Mouse (Mus musculus) hindbrain, embryonic 10.5 days (tissue): ENCODE measurements around the gene Abca13. TPM values are rescaled to one million over a fixed set of nuclear protein-coding genes. Genes with fewer than 3 reads are reported as not detected.
"Not testable (repeated sequence)": the region's sequence is repeated elsewhere in the genome, so short reads cannot be mapped to it uniquely, and the experiment has no call there.

Source experiments
- DNase-seq: peaks from one replicate; pipeline ENCODE4 v3.0.0-alpha.2; 2017; ENCODE audit warnings: low spot score
- H3K27ac ChIP-seq: fragments of 300-500 bp; sonication (generic); 2 replicates; pipeline ENCODE4 v1.5.1; 2016; ENCODE audit warnings: mild to moderate bottlenecking, moderate library complexity
- H3K27me3 ChIP-seq: fragments of 300-500 bp; sonication (generic); 2 replicates; pipeline ENCODE4 v1.6.1; 2016; ENCODE audit warnings: mild to moderate bottlenecking; ENCODE audit not compliant: poor library complexity, insufficient read depth, severe bottlenecking
- H3K36me3 ChIP-seq: fragments of 300-500 bp; sonication (generic); 2 replicates; pipeline ENCODE4 v1.6.1; 2016; ENCODE audit warnings: mild to moderate bottlenecking, moderate library complexity
- H3K4me1 ChIP-seq: fragments of 300-500 bp; sonication (generic); replicated peaks from 2 replicates; pipeline ENCODE4 v1.6.1; 2016; ENCODE audit warnings: mild to moderate bottlenecking
- H3K4me3 ChIP-seq: fragments of 300-500 bp; sonication (generic); 2 replicates; pipeline ENCODE4 v1.5.1; 2016; ENCODE audit warnings: mild to moderate bottlenecking, moderate library complexity
- H3K9me3 ChIP-seq: fragments of 300-500 bp; sonication (generic); 2 replicates; pipeline ENCODE4 v1.6.1; 2016; ENCODE audit warnings: mild to moderate bottlenecking, moderate library complexity
- WGBS: fragments of 180-500 bp; shearing (Covaris S2); methylation state at CpG from one replicate; pipeline ENCODE4 v1.1.7; 2016; 5-methylcytosine and 5-hydroxymethylcytosine counted together
- polyA plus RNA-seq: library from polyadenylated mRNA; unstranded; fragments of >200 nt; fragmentation: Nextera tagmentation; extraction: Ambion mirVana; gene quantifications from 2 replicates; pipeline ENCODE4 v1.2.1, GENCODE M21; 2016

The Abca13 gene
- polyA plus RNA-seq, 1 experiment from 2014 or later: 0.01 TPM

- no peak for DNase-seq
- Histone ChIP-seq H3K36me3 (no peaks in the 10 kb centered on the region), H3K9me3 (no peaks in the 10 kb centered on the region), H3K4me1 (no peaks in the 10 kb centered on the region), H3K27ac (no peak overlapping the region), H3K4me3 (no peak overlapping the region), H3K27me3 (no peaks in the 10 kb centered on the region)
- WGBS: 69% methylated on average over 8 of the region's 8 CpGs
Measured at GRCm38 (mm10) chr11:9210707-9211106, 19.0 kb downstream of the Abca13 start.

GRCm38 (mm10) chr11:9213580-9213979, 21.8 kb downstream of the Abca13 start:
- 89% methylated on average over 9 of the region's 9 CpGs for WGBS
- no peak for DNase-seq

GRCm38 (mm10) chr11:9216252-9216651, 24.5 kb downstream of the Abca13 start:
- no peak overlapping the region for H3K4me3 ChIP-seq
- WGBS: 28% methylated on average over 4 of the region's 4 CpGs
- DNase-seq: peak; percentile 6
- no peaks in the 10 kb centered on the region for H3K36me3 ChIP-seq
- no peaks in the 10 kb centered on the region for H3K4me1 ChIP-seq
- H3K9me3 ChIP-seq: no peaks in the 10 kb centered on the region
- no peaks in the 10 kb centered on the region for H3K27me3 ChIP-seq
- no peak overlapping the region for H3K27ac ChIP-seq

More at GRCm38 (mm10) chr11:9213580-9213979, 21.8 kb downstream of the Abca13 start:
- no peaks in the 10 kb centered on the region for H3K27me3 ChIP-seq
- no peaks in the 10 kb centered on the region for H3K9me3 ChIP-seq
- no peak overlapping the region for H3K4me3 ChIP-seq
- H3K36me3 ChIP-seq: no peaks in the 10 kb centered on the region
- H3K27ac ChIP-seq: no peak overlapping the region
- no peaks in the 10 kb centered on the region for H3K4me1 ChIP-seq

GRCm38 (mm10) chr11:9220501-9220900, 28.8 kb downstream of the Abca13 start:
- H3K4me1 ChIP-seq: no peaks in the 10 kb centered on the region
- WGBS: 83% methylated on average over 3 of the region's 3 CpGs
- H3K36me3 ChIP-seq: no peaks in the 10 kb centered on the region
- H3K9me3 ChIP-seq: no peaks in the 10 kb centered on the region
- DNase-seq: no peak
- H3K4me3 ChIP-seq: no peak overlapping the region
- no peaks in the 10 kb centered on the region for H3K27me3 ChIP-seq
- no peak overlapping the region for H3K27ac ChIP-seq

- no peaks in the 10 kb centered on the region for H3K9me3 ChIP-seq
- H3K27ac ChIP-seq: no peak overlapping the region
- no peaks in the 10 kb centered on the region for H3K4me1 ChIP-seq
- 98% methylated on average over 1 of the region's 1 CpGs for WGBS
- no peak overlapping the region for H3K4me3 ChIP-seq
- no peaks in the 10 kb centered on the region for H3K36me3 ChIP-seq
- H3K27me3 ChIP-seq: no peaks in the 10 kb centered on the region
- DNase-seq: no peak
Measured at GRCm38 (mm10) chr11:9221646-9222045, 29.9 kb downstream of the Abca13 start.

GRCm38 (mm10) chr11:9226399-9226798, 34.7 kb downstream of the Abca13 start:
- Histone ChIP-seq H3K4me1 (no peaks in the 10 kb centered on the region), H3K27ac (no peak overlapping the region), H3K27me3 (no peaks in the 10 kb centered on the region), H3K9me3 (no peaks in the 10 kb centered on the region), H3K36me3 (no peaks in the 10 kb centered on the region), H3K4me3 (no peak overlapping the region)
- no peak for DNase-seq
- WGBS: 81% methylated on average over 4 of the region's 4 CpGs

- peak; percentile 4 for DNase-seq
- not testable (repeated sequence) for H3K36me3 ChIP-seq
Measured at GRCm38 (mm10) chr11:9249627-9250026, 57.9 kb downstream of the Abca13 start.

GRCm38 (mm10) chr11:9263072-9263471, 71.3 kb downstream of the Abca13 start:
- not testable (repeated sequence) for H3K27ac ChIP-seq, H3K27me3 ChIP-seq, H3K36me3 ChIP-seq, H3K4me3 ChIP-seq, DNase-seq, H3K4me1 ChIP-seq, H3K9me3 ChIP-seq
- 36% methylated on average over 3 of the region's 3 CpGs for WGBS

More at GRCm38 (mm10) chr11:9249627-9250026, 57.9 kb downstream of the Abca13 start:
- H3K4me3 ChIP-seq, H3K4me1 ChIP-seq, H3K27ac ChIP-seq, H3K9me3 ChIP-seq, H3K27me3 ChIP-seq: not testable (repeated sequence)
- WGBS: 88% methylated on average over 5 of the region's 5 CpGs

GRCm38 (mm10) chr11:9269090-9269489, 77.3 kb downstream of the Abca13 start:
- H3K36me3 ChIP-seq: no peaks in the 10 kb centered on the region
- H3K27ac ChIP-seq: no peak overlapping the region
- no peak overlapping the region for H3K4me3 ChIP-seq
- WGBS: 76% methylated on average over 3 of the region's 3 CpGs
- no peaks in the 10 kb centered on the region for H3K27me3 ChIP-seq
- no peaks in the 10 kb centered on the region for H3K9me3 ChIP-seq
- no peaks in the 10 kb centered on the region for H3K4me1 ChIP-seq
- DNase-seq: no peak

- Histone ChIP-seq H3K4me3 (no peak overlapping the region), H3K27me3 (no peaks in the 10 kb centered on the region), H3K4me1 (no peaks in the 10 kb centered on the region), H3K36me3 (no peaks in the 10 kb centered on the region), H3K9me3 (no peaks in the 10 kb centered on the region), H3K27ac (no peak overlapping the region)
- WGBS: 81% methylated on average over 3 of the region's 3 CpGs
- DNase-seq: no peak
Measured at GRCm38 (mm10) chr11:9285204-9285603, 93.5 kb downstream of the Abca13 start.

- Histone ChIP-seq H3K9me3 (no peaks in the 10 kb centered on the region), H3K27me3 (no peaks in the 10 kb centered on the region), H3K4me3 (no peak overlapping the region), H3K4me1 (no peaks in the 10 kb centered on the region), H3K27ac (no peak overlapping the region), H3K36me3 (no peaks in the 10 kb centered on the region)
- 96% methylated on average over 3 of the region's 3 CpGs for WGBS
- DNase-seq: no peak
Measured at GRCm38 (mm10) chr11:9285759-9286158, 94.0 kb downstream of the Abca13 start.

- no peak for DNase-seq
- 87% methylated on average over 7 of the region's 7 CpGs for WGBS
- Histone ChIP-seq H3K27me3 (no peaks in the 10 kb centered on the region), H3K36me3 (no peaks in the 10 kb centered on the region), H3K27ac (no peak overlapping the region), H3K4me1 (no peaks in the 10 kb centered on the region), H3K4me3 (no peak overlapping the region), H3K9me3 (no peaks in the 10 kb centered on the region)
Measured at GRCm38 (mm10) chr11:9291168-9291567, 99.4 kb downstream of the Abca13 start.

GRCm38 (mm10) chr11:9299615-9300014, 107.9 kb downstream of the Abca13 start:
- Histone ChIP-seq H3K27ac (no peak overlapping the region), H3K4me1 (no peaks in the 10 kb centered on the region), H3K36me3 (no peaks in the 10 kb centered on the region), H3K9me3 (no peaks in the 10 kb centered on the region), H3K4me3 (no peak overlapping the region), H3K27me3 (no peaks in the 10 kb centered on the region)
- WGBS: 80% methylated on average over 1 of the region's 1 CpGs
- no peak for DNase-seq

GRCm38 (mm10) chr11:9305450-9305849, 113.7 kb downstream of the Abca13 start:
- Histone ChIP-seq H3K27me3 (no peaks in the 10 kb centered on the region), H3K4me1 (no peaks in the 10 kb centered on the region), H3K4me3 (no peak overlapping the region), H3K27ac (no peak overlapping the region), H3K36me3 (no peaks in the 10 kb centered on the region), H3K9me3 (no peaks in the 10 kb centered on the region)
- DNase-seq: no peak
- 92% methylated on average over 4 of the region's 4 CpGs for WGBS
